Comparison of ENCODE assay signal across 14 mouse cellular contexts in genomic region chr5:22176480-22176879, GRCm38 (mm10).
"Had no signal": no experiment of that assay in that cellular context is flagged by ENCODE, and none has a peak within 500 bp of the region (broad histone marks: within the 10 kb centered on the region; RNA-seq: fewer than 3 reads in every experiment).

No protein-coding gene starts in this region.

- H3K4me3 ChIP-seq: kidney, embryonic 15.5 days; left cerebral cortex, adult 2 months; limb, embryonic 10.5 days; liver, embryonic 15.5 days; midbrain, embryonic 13.5 days; neural tube, embryonic 12.5 days had no signal

- H3K27me3 ChIP-seq: kidney, embryonic 15.5 days; liver, embryonic 15.5 days; midbrain, embryonic 13.5 days; neural tube, embryonic 12.5 days had no signal

- H3K4me1 ChIP-seq: kidney, embryonic 15.5 days; liver, embryonic 15.5 days; neural tube, embryonic 12.5 days had no signal

- ATAC-seq: lung, postnatal 0 days; midbrain, embryonic 13.5 days had no signal

- DNase-seq: kidney, postnatal 14 days; lung, adult 2 months; lung, postnatal 36 days; thymus, adult 18-20 months; thymus, postnatal 25 days had no signal

- H3K36me3 ChIP-seq: kidney, embryonic 15.5 days; limb, embryonic 10.5 days; liver, embryonic 15.5 days; midbrain, embryonic 13.5 days; neural tube, embryonic 12.5 days had no signal

- H3K4me2 ChIP-seq: kidney, embryonic 15.5 days; liver, embryonic 11.5 days; liver, embryonic 15.5 days; midbrain, embryonic 13.5 days; neural tube, embryonic 12.5 days had no signal

- H3K9me3 ChIP-seq: kidney, embryonic 15.5 days; limb, embryonic 10.5 days; liver, embryonic 15.5 days; midbrain, embryonic 13.5 days; neural tube, embryonic 12.5 days had no signal

- H3K27ac ChIP-seq: kidney, embryonic 15.5 days; left cerebral cortex, adult 2 months; limb, embryonic 10.5 days; liver, embryonic 15.5 days; midbrain, embryonic 13.5 days; neural tube, embryonic 12.5 days; stomach, postnatal 0 days had no signal

- H3K9ac ChIP-seq: kidney, embryonic 15.5 days; liver, embryonic 15.5 days; midbrain, embryonic 13.5 days; neural tube, embryonic 12.5 days had no signal
